Mouse (Mus musculus): ENCODE measurements at regions not wholly inside any gene's neighbourhood (a gene's known extent, or its start where the extent isn't known, plus 50 kb on each side); places are given as distances from the start of the nearest gene placed in this dataset.

DNA sequence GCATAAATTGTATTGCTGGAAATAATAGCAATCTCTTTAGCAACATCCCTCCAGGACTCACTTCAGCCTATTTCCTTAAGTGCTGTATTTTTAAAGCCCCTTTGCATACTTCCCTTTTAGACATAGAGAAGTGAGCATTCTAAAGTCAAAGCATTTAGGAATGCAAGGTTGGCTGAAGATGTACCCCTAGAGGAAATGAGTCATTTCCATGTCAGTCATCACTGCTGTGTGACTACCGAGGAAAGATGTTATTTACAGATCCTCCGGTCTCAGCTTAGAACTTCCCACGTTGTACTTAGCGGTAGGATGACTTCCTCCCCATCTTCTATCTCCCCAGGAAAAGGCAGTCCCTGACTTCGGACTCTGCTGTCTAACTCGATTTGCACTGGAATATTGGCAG, 337.2 kb downstream of the Meis1 start:
- H3K4me3 ChIP-seq (ENCODE audit: insufficient read depth, low read depth, low read length), result no peak overlapping the region
- no peak overlapping the region for H3K27ac ChIP-seq (ENCODE audit: insufficient read depth, low read depth, low read length)
- no peaks in the 10 kb centered on the region for H3K4me1 ChIP-seq (ENCODE audit: control insufficient read depth, insufficient read depth, low read length)
- no peak for TF ChIP-seq CTCF (IDR thresholded peaks at IDR 0.05; ENCODE audit: insufficient read depth, low read depth, low read length)
- no peak for TF ChIP-seq POLR2A (IDR thresholded peaks at IDR 0.05; ENCODE audit: insufficient read depth, low read depth, low read length)
- WGBS, result 63% methylated on average over 6 of the region's 6 CpGs

DNA sequence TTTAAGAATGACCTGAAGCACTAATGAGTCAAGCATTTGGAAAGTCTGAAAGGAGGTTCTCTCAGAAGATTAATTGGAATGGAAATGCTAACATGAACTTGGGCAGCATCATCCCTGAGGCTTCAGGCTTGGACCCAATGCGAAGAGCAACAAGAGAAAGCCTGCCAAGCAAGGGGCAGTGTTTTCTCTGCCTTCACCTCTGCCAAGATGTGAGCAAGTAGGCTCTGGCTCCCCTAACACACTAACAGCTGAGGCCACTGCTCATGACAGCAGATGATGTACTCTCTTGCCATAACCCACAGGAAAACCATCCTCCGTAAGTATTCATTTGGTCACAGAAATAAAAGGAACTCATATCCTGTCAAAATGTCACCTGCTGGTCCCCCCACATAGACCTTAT, 341.9 kb downstream of the Meis1 start:
- H3K4me1 ChIP-seq (ENCODE audit: control insufficient read depth, insufficient read depth, low read length), result no peaks in the 10 kb centered on the region
- H3K4me3 ChIP-seq (ENCODE audit: insufficient read depth, low read depth, low read length), result no peak overlapping the region
- 90% methylated on average over 2 of the region's 2 CpGs for WGBS
- no peak for TF ChIP-seq POLR2A (IDR thresholded peaks at IDR 0.05; ENCODE audit: insufficient read depth, low read depth, low read length)
- TF ChIP-seq CTCF (IDR thresholded peaks at IDR 0.05; ENCODE audit: insufficient read depth, low read depth, low read length), result no peak
- H3K27ac ChIP-seq (ENCODE audit: insufficient read depth, low read depth, low read length), result no peak overlapping the region

DNA sequence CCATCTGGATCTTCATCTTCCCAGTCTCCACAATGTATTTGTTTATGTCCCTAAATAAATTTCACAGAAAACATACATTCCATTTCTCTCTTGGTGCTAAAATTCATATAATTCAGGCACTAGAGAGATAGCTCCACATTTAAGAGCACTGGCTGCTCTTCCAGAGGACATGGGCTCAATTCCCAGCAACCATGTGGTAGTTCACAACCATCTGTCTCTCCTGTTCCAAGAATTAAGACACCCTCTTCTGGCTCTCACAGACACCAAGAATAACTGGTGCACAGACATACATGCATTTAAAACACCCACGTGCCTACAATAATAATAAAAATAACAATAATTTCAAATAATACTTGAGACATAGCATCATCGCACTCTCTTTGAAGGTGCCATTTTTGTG, 347.8 kb downstream of the Meis1 start:
- WGBS, result 90% methylated on average over 2 of the region's 2 CpGs
- Histone ChIP-seq H3K4me1 (ENCODE audit: control insufficient read depth, insufficient read depth, low read length) (no peaks in the 10 kb centered on the region), H3K27ac (ENCODE audit: insufficient read depth, low read depth, low read length) (no peak overlapping the region), H3K4me3 (ENCODE audit: insufficient read depth, low read depth, low read length) (no peak overlapping the region)
- TF ChIP-seq CTCF (IDR thresholded peaks at IDR 0.05; ENCODE audit: insufficient read depth, low read depth, low read length) (no peak), POLR2A (IDR thresholded peaks at IDR 0.05; ENCODE audit: insufficient read depth, low read depth, low read length) (no peak)

DNA sequence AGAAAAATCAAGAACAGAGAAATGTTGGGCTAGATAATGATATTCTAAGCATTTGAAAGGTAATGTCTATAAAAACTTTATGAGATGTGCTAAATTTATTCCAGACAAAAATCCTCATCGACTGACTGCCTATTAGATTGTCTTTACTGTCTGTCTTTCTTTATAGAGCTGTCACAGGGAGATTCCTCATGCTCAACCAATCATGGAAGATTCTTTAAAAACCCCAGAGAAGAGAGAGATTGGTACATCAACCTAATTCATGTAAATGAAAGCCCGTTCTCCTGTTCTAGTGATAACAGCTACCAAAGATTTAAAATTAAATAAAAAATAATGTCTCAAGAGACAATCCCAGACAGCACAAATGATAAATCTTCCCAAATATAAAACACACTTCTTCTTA, 349.5 kb downstream of the Meis1 start:
- no peak overlapping the region for H3K4me3 ChIP-seq (ENCODE audit: insufficient read depth, low read depth, low read length)
- WGBS, result 74% methylated on average over 2 of the region's 2 CpGs
- no peaks in the 10 kb centered on the region for H3K4me1 ChIP-seq (ENCODE audit: control insufficient read depth, insufficient read depth, low read length)
- H3K27ac ChIP-seq (ENCODE audit: insufficient read depth, low read depth, low read length), result no peak overlapping the region
- TF ChIP-seq CTCF (IDR thresholded peaks at IDR 0.05; ENCODE audit: insufficient read depth, low read depth, low read length), result no peak
- no peak for TF ChIP-seq POLR2A (IDR thresholded peaks at IDR 0.05; ENCODE audit: insufficient read depth, low read depth, low read length)

DNA sequence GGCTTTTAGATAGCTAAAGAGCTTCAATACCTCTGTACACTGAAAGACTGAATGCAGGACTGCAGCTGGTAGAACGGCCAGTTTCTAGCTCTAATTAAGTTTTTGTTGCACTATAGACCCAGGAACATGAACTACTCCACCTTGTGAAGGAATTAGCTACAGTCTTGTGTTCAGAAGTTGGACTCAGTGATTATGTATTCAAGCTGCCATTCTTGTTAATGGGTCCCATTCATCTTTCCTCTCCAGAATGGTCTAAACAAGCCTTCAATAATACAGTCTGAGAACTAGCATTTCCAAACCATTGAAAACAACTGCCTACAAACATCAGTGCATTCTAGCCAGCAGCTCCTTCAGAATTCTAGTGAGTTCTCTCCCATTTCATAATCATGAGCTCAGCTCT, 362.4 kb downstream of the Meis1 start:
- Histone ChIP-seq H3K27ac (ENCODE audit: insufficient read depth, low read depth, low read length) (no peak overlapping the region), H3K4me1 (ENCODE audit: control insufficient read depth, insufficient read depth, low read length) (no peaks in the 10 kb centered on the region), H3K4me3 (ENCODE audit: insufficient read depth, low read depth, low read length) (no peak overlapping the region)
- TF ChIP-seq CTCF (IDR thresholded peaks at IDR 0.05; ENCODE audit: insufficient read depth, low read depth, low read length) (no peak), POLR2A (IDR thresholded peaks at IDR 0.05; ENCODE audit: insufficient read depth, low read depth, low read length) (no peak)
- 59% methylated on average over 1 of the region's 1 CpGs for WGBS

DNA sequence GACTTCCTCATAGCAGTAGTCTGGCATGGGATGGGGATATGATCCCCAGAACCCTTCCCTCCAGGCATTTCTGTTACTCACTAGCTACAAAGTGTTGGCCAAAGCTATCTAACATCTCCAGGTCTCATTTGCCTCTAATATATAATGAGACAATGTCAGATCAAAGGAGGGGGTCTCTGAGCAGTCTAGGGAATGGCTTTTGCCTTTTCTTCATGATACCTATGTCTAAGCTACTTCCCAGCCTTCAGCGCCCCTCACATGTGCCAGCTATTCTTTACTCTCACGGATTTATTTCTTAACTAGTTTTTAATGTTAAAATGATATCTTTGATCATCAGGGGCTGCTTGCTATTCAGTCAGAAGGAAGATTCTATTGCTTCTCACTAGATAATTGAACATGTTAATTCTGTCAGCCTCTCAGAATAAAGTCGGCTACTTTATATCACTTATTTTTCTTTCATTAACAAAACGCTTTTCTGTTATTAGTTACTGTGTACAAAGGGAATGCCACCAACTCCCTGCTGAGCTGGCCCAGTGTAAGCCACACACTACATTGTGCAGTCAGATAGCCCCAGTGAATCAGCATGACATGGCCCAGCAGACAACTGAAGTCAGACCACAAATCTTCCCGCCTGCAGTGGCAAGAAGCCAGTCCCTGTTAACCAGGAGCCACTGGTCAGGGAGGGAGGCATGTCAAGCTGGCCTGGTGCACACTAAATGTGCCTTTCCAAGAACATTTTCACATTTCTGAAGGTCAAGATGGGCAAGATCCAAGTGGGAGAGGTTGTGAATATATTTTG, 386.6 kb downstream of the Meis1 start:
- TF ChIP-seq CTCF (IDR thresholded peaks at IDR 0.05; ENCODE audit: insufficient read depth, low read depth, low read length) (no peak), POLR2A (IDR thresholded peaks at IDR 0.05; ENCODE audit: insufficient read depth, low read depth, low read length) (no peak)
- Histone ChIP-seq H3K4me3 (ENCODE audit: insufficient read depth, low read depth, low read length) (no peak overlapping the region), H3K4me1 (ENCODE audit: control insufficient read depth, insufficient read depth, low read length) (no peaks in the 10 kb centered on the region), H3K27ac (ENCODE audit: insufficient read depth, low read depth, low read length) (no peak overlapping the region)
- 64% methylated on average over 5 of the region's 5 CpGs for WGBS

DNA sequence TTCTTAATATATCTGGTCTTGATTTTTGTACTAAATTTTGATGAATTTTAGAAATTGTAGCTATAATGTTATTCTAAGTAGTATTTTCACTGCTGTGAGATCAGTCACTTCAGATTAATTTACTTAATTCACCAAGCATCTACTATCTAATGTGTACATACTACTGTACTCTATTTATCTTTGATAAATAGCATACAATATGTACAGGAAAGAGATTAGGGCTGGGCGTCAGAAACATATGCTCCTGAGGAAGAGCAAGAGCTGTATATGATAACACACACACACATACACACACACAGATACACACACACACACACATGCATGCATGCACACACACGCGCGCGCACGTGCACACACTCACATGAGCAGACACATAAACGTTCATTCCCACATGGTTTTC, 387.2 kb downstream of the Meis1 start:
- WGBS, result 95% methylated on average over 7 of the region's 7 CpGs
- TF ChIP-seq POLR2A (IDR thresholded peaks at IDR 0.05; ENCODE audit: insufficient read depth, low read depth, low read length), result no peak
- no peak for TF ChIP-seq CTCF (IDR thresholded peaks at IDR 0.05; ENCODE audit: insufficient read depth, low read depth, low read length)
- no peak overlapping the region for H3K4me3 ChIP-seq (ENCODE audit: insufficient read depth, low read depth, low read length)
- H3K27ac ChIP-seq (ENCODE audit: insufficient read depth, low read depth, low read length), result no peak overlapping the region
- no peaks in the 10 kb centered on the region for H3K4me1 ChIP-seq (ENCODE audit: control insufficient read depth, insufficient read depth, low read length)

DNA sequence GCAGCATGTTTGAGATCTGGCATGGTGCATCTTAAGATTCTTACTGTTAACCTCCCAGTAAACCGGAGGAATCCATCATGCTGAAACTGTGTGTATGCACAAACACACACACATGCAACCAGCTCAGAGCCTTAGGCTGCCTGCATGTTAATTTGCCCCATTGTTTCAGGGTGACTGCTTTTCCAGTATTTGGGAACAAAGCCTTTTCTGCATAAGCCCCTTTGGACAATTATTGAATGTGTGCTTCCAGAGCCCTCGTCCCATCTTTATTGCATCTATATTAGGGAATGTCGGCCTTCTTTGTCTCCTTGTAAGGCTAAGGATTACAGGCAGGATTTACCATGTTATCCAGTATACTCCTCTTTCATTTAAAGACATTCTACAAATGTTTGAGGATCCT, 397.0 kb downstream of the Meis1 start:
- no peak for TF ChIP-seq POLR2A (IDR thresholded peaks at IDR 0.05; ENCODE audit: insufficient read depth, low read depth, low read length)
- TF ChIP-seq CTCF (IDR thresholded peaks at IDR 0.05; ENCODE audit: insufficient read depth, low read depth, low read length), result no peak
- WGBS, result 77% methylated on average over 3 of the region's 3 CpGs

DNA sequence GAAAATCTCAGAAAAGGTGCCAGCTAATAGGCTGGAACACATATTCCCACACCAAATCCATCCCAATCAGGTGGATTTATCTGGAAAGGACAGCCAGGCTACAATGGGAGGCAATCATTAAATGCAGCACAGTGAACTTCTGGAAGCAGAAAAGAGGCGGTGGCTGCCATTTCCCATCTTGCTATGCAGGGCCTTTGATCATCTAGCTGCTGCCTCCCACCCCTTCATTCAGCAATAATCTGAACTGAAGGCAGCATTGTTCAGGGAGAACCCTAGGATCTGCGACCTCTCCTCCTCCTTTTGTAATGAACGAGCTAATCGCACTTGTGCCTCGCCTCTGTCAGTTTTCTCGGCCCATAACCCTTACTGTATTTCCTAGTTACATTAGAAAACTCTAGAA, 413.9 kb downstream of the Meis1 start:
- WGBS, result 58% methylated on average over 6 of the region's 6 CpGs
- no peak overlapping the region for H3K4me3 ChIP-seq (ENCODE audit: insufficient read depth, low read depth, low read length)
- TF ChIP-seq POLR2A (IDR thresholded peaks at IDR 0.05; ENCODE audit: insufficient read depth, low read depth, low read length) (no peak), CTCF (IDR thresholded peaks at IDR 0.05; ENCODE audit: insufficient read depth, low read depth, low read length) (no peak)

More for the DNA sequence above, 397.0 kb downstream of the Meis1 start:
- Histone ChIP-seq H3K4me3 (ENCODE audit: insufficient read depth, low read depth, low read length) (no peak overlapping the region), H3K27ac (ENCODE audit: insufficient read depth, low read depth, low read length) (no peak overlapping the region), H3K4me1 (ENCODE audit: control insufficient read depth, insufficient read depth, low read length) (no peaks in the 10 kb centered on the region)

More for the DNA sequence above, 413.9 kb downstream of the Meis1 start:
- peaks cover 6% of the 10 kb centered on the region for H3K4me1 ChIP-seq (ENCODE audit: control insufficient read depth, insufficient read depth, low read length)
- no peak overlapping the region for H3K27ac ChIP-seq (ENCODE audit: insufficient read depth, low read depth, low read length)

Measured in olfactory bulb, adult 2 months (tissue).